Mouse (Mus musculus): ENCODE data around the gene Dcaf15.

Dcaf15 gene

DNA sequence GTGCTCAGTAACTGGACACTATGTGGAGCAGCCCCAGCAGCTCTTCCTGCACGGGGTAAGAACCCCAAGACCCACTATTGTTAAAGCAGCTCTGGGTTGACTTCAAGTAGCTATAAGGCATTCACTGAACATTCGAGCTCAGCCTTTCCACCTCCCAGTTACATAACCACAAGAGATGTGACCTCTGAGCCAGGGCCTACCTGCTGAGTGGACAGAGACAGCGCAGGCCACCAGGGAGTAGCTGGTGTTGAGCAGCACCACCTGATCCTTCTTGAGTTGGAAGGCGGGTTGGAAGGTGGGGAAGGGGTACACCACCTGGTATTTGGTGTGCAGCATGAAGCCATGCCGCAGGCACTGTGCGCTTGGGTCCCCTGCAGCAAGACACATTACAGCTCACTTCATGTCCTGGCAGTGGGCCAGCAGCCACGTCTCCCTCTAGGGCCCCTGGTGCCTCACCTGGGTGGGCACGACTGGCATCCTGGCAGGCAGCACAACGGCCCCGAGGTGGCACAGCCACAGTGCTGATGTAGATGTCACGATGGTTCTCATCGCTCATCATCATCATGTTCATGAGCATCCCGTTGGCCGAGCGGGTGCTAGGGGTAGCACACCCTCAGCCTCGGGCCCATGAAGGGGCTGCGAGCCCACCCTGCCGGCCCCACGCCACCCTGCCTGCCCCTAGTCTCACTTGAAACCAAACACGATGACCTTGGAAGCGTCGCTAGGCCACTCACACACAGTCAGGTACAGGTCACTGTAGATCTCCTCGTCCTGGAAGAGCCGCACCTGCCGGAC lies 2.9 kb downstream of the Dcaf15 start:
- no peak for DNase-seq (ENCODE audit: low spot score in 2 of 2)

DNA sequence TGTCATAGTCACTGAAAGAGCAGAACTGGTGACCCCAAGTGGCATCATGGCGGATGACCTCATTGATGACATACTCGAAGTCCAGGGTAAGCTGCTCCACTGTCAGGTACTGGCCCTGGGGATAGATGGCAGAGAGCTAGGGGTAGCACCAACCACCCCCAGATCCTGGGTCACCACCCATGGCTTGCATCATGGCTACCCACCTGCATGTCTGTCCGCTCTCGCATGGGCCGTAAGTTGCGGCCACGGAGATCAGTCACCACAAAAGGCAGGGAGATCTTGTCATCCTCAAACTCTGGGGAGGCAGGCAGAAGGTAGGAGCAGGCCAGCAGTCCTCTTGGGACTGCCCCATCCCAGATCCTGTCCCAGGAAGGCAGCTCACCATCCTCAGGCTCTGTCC lies 6.2 kb downstream of the Dcaf15 start:
- DNase-seq (ENCODE audit: low spot score in 2 of 2), result no peak

DNA sequence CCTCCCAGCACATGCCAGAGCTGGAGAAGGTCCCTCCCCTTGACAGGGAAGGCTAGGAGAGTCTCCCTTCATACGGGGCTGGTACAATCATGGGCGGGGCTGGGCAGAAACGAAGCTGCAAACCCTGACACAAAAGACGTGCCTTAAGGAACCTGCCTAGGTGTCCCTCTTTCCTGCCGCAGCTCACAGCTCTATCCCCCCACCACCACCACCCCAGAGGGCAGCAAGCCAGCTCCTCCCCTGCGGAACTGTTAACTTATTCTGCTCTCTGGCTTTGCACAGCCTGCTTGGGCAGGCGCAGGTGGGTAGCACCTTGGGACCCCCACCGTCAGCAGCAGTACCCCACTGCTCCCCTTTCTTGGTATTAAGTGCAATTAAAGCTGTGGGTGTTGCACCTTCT lies 8.5 kb downstream of the Dcaf15 start:
- no peak for DNase-seq (ENCODE audit: low spot score in 2 of 2)

DNA sequence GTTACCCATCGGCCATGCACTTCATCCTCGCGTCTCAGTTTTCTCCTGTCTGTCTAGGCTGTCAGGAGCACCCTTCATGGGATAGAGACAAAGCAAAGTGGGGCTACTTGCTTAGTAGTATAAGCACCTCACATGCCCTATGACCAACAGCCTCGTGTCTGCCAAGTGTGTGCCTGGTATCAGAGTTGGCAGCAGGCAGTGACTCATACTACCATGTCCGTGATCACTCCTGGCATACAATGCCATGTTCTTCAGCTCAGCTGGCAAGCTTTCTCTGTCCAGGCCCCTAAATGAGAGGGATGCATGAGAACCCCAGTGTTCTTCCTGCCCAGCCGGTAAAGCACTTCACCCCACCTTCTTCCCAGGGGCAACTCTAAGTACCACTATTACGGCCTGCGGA lies 14.0 kb downstream of the Dcaf15 start:
- no peak for DNase-seq (ENCODE audit: low spot score in 2 of 2)

DNA sequence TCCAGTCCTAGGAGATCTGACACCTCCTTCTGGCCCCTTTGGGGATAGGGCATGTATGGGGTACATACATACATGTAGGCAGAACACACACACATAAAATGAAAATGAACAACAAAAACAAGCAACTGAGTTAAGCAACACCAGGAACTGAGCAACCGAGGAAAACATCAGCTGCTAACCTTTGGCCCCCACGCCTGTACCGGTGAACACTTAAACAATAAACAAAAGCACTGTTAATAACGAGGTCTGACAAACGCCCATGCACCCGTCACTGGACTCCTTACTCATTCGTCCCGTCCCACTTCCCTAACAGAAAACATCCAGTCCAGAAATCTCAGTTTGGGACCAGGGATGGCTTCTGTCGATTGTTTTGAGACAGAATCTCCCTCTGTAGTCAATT lies 15.3 kb downstream of the Dcaf15 start:
- no peak for DNase-seq (ENCODE audit: low spot score in 2 of 2)

DNA sequence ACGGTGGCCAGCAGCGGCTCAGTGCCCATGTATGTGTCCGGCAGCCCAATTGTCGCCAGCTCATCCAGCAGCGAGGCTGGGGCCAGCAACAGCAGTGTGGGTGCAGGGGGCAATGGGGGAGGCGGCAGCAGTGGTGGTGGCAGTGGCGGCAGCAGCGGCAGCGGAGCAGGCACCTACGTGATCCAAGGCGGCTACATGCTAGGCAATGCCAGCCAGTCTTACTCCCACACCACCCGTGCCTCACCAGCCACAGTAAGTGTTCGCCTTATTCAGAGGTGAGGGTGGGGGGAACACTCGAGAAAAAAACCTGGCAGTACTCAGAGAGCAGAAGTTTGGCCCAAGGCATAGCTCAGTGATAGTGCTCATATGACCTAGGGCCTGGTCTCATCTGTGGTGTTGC lies 16.7 kb downstream of the Dcaf15 start:
- no peak for DNase-seq (ENCODE audit: low spot score in 2 of 2)

DNA sequence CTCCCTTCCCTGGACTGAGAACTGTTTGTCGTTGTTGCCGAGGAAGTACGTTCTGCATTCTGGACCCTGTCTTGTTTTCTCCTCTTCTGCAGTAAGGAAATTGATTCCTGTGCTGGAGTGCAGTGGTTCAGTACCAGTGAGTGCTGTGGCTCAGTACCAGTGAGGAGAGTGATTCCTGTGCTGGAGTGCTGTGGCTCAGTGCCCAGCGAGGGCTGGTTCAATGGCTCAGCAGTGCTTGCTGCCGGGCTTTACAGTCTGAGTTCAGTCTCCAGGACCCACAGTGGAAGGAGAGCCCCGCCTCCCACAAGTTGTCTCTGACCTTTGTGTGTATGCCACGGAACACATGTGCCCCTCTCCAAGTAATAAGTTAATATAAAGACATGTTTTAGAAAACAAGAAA lies 17.4 kb downstream of the Dcaf15 start:
- DNase-seq (ENCODE audit: low spot score in 2 of 2), result no peak

DNA sequence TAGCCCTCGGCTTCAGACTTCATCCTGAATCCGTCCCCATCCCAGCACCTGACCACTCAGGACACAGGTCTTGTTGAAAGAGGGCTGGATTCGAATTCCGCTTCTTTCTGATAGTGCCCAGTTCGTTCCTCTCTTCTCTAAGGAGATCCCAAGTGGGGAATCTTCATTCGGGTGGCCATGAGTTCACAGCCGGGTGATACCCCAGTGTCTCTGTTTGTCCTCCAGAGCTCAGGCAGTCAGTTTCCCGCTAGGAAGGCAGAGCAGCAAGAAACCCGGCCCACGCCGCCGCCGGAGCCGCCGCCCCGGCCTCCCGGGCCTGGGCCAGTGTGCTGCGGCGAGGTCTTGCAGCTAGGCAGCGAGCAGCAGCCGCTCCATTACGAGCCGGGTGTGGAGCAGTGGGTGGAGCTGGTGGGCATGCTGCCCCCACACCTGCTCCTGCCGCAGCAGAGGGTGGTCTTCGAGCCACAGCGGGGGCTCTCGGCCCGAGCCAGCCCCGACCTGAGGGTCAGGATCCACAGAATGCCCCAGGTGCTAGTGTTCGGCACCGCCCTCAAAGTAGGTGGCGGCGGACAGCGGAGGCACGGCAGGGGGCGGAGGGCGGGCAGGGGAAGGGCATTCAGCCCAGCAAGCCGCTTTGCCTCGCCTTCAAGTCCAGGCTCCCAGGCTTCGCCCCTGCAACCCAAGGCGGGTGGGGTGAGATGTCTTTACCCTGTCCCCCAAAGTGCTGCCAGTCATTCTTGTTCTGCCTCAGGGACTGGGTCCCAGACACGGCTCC lies 20.0 kb downstream of the Dcaf15 start:
- no peak for DNase-seq (ENCODE audit: low spot score in 2 of 2)

DNA sequence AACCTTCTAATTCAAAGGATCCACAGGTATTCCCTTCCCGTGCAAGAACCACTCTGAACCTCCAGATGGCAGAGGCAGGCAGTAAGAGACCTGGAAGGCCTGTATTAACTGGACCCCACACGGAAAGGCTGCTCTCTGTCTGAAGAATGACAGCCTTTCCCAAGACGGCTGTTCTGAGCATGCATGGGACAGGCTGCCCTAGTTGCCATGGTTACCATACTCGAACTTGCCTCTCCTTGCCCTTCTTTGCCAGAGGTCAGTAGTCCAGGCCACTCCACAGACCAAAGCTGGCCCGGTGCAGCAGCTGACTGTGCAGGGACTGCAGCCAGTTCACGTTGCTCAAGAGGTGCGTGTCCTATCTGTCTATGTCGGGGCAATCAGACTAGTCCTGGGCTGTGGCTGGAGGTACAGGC lies 20.7 kb downstream of the Dcaf15 start:
- DNase-seq (ENCODE audit: low spot score in 2 of 2), result no peak

DNA sequence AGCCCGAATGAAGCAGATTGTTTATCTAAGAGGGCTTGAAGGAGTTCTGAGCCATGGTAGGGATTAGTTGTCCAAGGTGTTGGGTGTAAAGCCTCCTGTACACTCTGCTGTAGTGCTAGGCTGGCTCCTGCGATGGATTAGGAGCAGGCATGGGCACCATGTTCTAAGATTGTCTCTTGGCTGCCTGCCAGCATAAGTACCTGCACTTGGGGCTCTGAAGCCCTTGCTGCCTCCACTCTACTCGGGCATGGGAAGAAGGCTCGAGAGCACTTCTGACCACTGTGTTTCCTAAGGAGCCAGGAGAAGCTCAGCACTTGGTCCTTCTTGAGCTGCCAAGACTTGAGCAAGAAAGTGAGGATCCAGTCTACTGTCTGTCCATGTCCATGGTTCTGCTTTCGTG lies 25.4 kb downstream of the Dcaf15 start:
- no peak for DNase-seq (ENCODE audit: low spot score in 2 of 2)

DNA sequence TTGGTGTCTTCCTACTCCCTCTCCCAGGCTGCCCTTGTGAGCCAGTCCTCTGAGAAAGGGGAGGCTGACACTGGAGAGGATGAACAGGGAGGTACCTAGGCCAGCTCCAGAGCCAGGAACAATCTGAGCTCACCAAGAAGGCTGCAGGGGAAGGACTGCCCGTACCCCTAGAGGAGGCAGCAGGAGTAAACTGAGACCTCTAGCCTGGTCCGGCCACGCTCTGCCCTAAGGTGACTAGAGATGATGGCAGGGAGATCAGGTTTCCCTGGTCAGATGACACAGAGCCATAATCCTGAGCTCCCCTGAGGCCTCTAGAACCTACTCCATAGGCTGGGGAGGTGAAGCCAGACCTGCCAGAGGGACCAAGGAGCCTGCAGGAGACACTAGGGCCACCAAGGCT lies 27.7 kb downstream of the Dcaf15 start:
- no peak for DNase-seq (ENCODE audit: low spot score in 2 of 2)

DNA sequence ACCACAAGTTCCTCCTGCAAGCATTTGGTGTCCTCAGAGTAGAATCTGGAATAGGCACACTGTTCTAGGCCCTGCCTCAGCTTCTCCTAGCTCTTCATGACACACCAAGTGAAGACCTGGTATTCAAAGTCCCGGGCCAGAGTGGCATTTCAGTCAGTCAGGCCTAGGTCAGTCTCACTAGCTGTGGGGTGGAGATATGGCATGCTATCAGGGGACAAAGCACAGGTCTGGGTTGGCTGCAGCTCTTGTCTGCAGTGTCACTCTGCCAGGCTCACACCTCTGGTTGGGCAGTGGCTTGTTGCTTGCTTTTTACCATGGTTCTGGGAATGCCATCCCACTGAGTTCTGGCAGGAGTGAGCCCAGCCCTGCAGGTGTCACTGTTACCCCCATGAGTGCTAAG lies 28.2 kb downstream of the Dcaf15 start:
- no peak for DNase-seq (ENCODE audit: low spot score in 2 of 2)

DNA sequence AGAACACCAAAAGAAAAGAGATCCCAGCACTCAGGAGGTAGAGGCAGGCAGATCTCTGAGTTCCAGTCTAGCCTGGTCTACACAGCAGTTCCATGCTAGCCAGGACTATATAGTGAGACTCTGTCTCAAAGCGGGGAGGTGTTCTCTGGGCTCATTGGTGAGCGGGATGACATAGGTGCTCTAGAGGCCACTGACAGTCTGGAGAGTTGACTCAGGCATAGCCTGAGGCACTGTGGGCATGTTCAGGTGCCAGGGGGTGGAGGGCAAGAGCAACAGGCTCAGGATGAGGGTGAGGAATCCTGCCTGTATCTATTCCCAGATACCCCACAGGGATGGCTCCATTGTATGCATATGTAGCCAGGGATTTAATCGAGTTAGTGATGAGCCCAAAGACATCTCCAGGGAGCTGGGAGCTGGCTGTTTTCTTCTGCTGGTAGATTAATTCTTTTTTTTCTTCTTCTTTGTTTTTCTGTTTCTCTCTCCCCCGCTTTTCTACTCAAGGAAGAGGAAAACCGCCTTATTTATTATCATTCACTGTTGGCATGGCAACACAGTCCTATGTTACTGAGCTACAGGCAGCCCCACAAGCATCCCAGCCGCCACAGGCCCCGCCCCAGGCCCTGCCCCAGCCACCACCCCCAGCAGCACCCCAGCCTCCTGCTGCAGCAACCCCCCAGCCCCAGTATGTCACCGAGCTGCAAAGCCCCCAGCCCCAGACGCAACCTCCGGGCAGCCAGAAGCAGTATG lies 31.2 kb downstream of the Dcaf15 start:
- no peak for DNase-seq (ENCODE audit: low spot score in 2 of 2)

DNA sequence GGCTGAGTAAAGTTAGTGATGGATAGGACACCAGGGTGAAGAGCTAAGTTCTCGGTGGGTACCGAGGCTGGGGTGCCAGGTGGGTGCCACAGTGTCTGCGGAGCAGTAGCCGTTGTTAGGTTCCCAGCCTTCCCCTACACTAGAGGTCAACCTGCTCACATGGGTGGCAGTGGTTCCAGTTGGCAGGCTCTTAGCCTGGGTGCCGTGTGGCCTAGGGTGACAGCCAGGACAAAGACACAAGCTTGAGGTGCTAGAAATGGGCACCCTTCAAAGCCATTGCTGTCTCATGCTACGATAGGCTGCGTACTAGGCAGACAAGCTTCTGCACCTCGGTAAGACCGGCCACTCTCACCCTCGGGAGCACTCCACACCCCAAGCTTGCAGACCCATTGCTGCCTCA lies 32.2 kb downstream of the Dcaf15 start:
- DNase-seq (ENCODE audit: low spot score in 2 of 2), result no peak

DNA sequence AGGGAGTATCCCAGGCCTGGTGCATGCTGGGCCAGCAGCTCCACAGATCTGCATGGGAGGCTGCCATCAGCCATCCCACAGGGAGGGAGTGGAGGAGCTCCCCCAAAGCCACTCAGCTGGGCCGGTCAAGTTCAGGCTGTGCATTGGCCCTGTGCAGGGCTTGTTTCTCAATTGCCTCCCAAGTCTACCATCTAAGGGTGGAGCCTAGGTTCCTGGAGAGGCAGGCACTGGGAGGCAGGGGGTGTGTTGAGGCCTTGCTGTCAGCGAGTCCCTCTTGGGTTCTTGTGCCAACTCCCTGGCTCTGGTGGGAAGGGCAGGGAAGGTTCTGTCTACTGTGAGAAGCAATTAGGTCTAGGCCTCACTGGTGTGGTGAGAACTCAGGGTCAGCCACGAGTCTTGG lies 32.6 kb downstream of the Dcaf15 start:
- DNase-seq (ENCODE audit: low spot score in 2 of 2), result no peak

DNA sequence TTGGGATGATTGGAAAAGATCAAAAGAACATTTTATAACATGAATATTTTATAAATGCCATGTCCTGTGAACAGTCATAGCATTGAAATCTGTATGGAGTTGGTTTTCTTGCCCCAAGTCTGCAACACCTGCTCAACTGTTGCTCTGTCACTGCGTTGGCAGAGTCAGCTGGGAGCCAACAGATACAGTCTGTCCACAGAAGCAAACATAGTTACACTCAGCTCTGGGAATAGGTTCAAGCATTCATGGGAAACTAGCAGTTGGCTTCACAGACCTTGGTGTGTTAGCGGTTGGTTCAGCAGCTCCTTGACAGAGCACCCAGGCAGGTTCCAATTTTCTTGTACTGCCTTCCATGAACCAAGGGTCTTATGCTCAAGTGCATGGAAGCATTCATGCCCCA lies 33.9 kb downstream of the Dcaf15 start:
- DNase-seq (ENCODE audit: low spot score in 2 of 2), result no peak

DNA sequence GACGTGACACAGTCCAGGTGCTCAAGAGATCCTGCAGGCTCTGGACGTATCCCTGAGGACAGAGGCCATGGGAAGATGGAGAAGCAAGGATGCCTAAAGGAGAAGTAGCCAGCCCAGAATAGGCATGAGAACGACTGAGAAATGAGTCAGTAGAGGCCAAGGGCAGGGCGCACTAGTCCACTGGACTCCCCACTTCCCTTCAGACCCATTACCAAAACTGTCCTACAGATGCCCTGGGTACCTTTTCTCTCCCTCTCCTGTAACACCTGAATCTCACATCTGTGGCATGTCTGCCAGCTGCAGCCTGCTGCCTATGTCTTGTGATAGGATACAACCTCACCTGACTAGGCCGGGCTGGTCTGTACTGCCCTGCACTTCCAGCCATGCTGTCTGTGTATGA lies 34.3 kb downstream of the Dcaf15 start:
- DNase-seq (ENCODE audit: low spot score in 2 of 2), result no peak

DNA sequence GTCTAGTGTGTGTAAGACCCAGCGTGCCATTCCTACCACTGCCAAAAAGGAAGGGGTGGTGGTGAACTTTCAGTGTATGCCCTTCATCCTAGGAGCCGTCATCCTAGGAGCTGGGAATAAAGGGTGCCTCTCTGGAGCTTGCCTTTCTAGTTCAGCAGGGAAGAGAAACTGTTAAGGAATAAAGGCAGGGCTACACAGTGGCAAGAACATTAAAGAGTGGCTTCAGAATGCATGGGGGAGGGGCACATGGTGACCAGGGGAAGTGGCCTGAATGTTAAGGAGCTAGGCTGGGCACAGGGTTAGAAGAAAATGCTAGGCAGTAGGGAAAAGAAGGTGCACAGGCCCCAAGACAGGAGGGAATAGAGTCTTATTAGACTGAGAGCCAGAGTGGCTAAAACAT lies 34.8 kb downstream of the Dcaf15 start:
- DNase-seq (ENCODE audit: low spot score in 2 of 2), result no peak

DNA sequence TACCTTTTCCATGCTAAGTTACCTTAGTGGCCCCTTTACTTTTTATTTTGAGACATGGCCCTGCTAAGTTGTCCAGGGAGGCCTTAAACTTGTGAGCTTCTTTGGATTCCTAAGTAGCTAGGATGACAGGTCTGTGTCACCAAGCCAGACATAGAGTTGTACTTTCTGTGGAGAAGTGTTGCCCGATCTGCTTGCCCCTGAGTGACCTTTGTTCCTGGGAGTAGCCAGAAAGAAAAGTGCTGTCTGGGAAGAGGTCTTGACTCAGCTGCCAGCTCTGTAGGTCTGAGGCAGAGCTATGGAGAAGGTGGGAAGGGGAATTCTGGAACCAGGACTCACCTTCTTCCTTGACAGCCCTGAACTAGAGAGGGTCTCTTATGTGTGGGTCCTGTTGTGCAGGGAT lies 35.4 kb downstream of the Dcaf15 start:
- DNase-seq (ENCODE audit: low spot score in 2 of 2), result no peak

DNA sequence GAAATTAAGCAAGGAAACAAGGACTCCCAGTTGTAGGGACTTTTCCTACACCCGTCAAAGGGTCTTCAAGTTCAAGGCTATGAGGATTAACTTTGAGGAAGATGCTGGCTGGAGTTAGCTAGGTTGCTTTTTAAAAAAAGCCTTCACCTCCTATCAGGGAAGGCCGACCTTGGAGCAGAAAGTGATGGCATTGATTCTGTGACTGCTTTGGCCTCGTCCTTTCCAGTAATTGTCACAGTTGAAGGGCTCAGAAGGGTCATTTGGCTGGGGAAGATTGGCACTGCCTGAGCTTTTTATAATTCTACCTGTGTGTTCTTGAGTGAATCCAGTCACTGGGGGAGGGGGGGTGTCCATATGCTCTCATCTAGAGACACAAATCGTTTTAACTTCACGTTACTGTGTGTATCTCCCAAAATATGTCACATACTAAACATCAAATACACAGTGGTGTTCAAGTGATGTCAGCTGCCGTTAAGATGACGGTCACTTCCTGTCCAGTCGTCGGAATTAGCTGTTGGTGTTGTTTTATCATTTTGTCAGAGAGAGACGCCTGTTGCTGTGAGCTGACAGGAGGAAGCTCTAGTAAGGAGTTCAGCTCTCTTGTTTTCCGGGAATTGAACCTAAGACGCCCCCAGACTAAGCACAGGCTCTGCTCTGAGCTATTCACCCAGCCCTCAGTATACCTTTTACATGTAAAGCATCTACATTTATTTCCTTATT lies 36.1 kb downstream of the Dcaf15 start:
- DNase-seq (ENCODE audit: low spot score in 2 of 2), result no peak

DNA sequence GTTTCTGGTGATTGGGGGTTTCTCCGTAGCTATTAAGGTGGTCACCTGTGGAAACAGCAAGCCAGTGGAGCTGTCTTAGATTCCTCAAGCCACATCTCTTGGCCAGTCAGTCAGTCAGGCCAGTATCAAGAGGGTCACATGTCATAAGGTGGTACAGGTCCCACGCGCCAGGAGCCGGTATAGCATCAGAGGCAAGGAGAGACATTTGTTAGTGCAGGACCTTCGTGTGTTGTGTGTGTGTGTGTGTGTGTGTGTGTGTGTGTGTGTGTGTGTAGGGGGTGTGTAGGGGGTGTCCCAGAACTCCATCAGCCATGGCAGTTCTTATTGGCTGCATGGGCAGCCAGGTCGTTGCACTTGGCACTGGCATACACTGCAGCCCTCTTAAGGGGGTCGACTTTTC lies 36.7 kb downstream of the Dcaf15 start:
- DNase-seq (ENCODE audit: low spot score in 2 of 2), result no peak

DNA sequence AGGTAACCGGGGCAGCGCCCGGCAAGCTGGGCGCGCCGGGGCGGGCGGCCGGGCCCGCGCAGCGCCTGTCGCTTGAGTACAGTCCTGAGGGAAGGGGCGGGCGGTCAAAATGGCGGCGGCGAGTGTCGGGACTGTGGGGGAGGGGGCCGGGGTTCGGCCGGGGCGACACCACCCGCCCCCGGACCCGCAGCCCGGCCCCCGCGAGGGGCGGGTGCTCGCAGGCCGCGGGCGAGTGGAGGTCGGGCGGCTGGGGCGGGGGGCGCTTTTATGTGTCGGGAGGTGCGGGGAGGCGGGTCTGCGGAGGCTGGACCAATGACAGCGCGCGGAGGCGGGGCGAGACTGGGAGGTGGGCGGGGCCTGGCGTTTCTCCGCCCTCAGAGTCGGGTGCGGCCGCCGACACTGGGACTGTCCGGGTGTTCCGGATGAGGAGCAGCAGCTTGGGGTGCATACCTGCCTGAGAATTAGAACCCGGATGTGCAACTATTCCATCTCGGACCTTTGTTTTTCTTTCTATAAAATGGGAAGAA lies 37.5 kb downstream of the Dcaf15 start:
- peak; percentile 94 to 97 for DNase-seq (ENCODE audit: low spot score in 2 of 2)
